Mouse (Mus musculus) layer of hippocampus, adult 9-10 months (tissue): ENCODE data around the gene Tom1l2.

Source experiments
- DNase-seq: peaks from one replicate; pipeline ENCODE4 v3.0.0; 2022; ENCODE audit warnings: low spot score

Tom1l2 gene

DNA sequence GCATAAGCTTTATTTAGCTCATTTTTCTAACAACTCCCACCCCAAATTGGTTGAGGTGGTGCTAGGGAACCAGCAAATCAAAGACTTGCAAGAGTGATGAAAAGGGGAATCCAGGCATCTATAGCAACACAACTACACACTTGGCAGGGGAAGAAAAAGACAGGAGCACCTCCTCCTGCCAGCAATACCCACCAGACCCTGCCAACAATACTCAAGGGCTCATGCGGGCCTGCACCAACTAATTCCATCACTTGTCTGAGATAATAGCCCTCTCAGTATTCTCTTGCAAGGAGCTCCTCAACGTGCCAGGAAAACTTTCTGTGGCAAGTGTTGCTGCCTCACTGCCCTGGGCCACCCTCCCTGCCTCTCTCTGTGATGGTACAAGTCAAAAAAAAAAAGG, 49.2 kb downstream of the Tom1l2 start:
- DNase-seq: no peak

DNA sequence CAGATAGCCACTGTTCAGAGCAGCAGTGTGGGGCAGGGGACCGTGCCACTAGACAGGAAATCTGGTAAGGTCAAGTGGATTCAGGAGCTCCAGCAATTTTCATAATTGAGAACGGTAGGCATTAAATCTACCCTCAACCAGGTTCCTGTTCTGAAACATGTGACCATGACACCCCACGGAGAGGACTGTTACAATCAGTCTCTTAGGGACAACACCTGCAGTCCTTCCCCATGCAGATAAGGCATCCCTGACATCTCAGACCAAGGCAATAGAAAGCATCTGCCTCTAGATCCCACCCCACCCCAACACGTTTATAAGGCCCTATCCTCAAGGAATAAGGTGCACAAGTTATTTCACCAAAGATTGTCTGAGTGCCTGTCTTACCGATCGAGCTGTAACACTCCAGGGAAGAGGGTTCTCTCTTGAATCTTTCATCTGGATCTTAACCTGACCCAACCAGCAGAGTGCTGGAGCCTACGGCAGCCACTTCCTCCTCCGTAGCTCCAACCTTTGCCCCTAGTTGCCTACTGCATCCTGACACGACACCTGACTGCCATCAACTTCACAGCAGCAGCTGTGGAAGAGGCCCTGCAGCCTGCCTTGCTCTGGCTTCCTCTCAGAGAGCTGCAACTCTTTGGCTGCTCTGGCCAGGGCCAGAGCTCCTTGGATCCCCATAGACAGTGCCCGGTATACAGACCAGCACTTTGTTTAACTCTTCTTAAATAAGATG, 50.2 kb downstream of the Tom1l2 start:
- DNase-seq: no peak

DNA sequence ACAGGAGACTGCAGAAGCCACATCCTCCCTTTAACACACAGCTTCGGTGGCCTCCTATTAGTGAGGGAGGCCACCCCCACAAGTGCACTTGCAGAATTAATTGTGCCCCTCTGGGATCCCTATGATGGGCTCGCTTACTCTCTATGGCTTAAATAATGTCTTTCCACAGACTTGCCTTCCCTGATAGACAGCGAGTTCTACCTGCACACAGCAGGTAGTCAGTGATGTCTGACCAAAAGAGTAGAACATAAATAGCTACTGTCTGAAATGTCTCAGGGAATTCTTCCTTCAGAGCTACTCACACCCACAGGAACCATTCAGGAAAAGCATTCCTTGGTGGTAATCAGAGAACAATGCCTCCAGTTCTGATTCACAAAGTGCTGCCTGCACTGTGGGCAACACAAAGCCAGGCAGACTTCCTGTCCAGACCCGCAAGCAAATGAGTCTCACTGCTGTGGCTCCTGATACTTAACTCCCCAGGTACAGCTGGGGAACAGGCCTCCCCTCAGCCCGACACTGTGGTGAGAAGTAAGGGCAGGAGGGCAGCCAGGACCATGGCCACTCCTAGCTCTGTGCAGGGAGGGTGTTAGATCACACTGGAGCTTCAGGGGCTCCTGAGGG, 51.0 kb downstream of the Tom1l2 start:
- no peak for DNase-seq

DNA sequence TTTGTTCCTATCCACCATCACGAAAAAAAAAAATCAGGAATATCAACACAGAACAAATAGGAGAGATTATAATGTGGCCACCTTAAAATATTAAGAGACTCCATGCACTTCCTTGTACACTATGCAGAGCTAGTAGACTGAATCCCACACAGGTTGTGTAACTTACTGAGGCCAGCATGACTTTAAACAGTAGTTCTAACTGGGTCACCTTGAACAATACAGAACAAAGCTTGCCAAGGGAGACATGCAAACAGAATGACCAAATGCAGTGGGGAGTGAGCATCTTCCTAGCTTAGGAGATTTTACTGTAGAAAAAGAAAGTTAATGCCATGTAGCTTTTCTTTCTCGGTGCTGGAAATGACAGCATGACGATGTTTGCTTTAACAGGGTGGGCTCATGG, 52.4 kb downstream of the Tom1l2 start:
- no peak for DNase-seq

DNA sequence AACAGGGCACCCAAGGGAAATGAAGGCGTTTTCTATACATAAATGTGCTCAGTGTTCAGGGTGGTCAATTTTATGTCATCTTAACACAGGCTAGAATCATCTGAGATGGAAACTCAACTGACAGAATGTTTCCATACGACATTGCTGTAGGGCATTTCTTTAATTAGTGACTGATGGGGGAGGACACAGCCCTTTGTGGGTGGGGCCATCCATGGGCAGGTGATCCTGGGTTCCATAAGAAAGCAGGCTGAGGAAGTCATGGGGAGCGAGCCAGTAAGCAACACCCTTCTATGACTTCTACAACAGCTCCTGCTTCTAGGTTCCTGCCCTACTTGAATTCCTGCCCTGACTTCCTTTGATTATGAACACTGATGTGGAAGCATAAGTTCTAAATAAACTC, 54.9 kb downstream of the Tom1l2 start:
- no peak for DNase-seq

DNA sequence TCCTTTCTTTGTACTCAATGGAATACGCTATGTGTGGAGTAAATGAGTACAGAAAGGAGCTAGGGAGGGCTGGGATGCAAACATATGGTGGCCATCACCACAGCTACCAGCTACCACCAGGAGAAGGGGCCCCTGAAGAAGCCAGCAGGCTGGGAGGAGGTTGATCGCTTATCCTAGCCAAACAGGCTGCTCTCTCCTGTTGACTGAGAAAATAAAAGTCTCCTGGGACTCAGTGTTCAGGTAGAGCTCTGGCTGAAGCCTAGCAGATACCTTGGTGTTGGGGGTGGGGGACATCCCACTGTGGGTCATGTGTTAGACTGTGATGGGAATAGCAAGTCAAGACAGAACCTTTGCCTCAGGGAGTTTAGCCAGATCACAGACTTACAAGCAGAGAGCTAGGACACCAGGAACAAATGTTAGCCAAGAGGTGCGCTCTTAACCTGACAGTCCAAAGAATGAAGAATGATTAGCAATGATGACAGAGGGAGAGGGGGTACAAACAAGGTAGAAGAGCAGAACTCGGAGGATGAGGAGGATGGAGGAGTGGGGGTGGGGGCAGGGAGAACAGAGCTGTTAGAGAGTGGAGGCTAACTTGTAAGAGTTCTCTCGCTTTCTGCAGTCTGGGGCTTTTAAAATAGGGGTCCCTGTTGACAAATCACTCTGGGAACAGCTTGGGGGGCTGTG, 57.9 kb downstream of the Tom1l2 start:
- no peak for DNase-seq

DNA sequence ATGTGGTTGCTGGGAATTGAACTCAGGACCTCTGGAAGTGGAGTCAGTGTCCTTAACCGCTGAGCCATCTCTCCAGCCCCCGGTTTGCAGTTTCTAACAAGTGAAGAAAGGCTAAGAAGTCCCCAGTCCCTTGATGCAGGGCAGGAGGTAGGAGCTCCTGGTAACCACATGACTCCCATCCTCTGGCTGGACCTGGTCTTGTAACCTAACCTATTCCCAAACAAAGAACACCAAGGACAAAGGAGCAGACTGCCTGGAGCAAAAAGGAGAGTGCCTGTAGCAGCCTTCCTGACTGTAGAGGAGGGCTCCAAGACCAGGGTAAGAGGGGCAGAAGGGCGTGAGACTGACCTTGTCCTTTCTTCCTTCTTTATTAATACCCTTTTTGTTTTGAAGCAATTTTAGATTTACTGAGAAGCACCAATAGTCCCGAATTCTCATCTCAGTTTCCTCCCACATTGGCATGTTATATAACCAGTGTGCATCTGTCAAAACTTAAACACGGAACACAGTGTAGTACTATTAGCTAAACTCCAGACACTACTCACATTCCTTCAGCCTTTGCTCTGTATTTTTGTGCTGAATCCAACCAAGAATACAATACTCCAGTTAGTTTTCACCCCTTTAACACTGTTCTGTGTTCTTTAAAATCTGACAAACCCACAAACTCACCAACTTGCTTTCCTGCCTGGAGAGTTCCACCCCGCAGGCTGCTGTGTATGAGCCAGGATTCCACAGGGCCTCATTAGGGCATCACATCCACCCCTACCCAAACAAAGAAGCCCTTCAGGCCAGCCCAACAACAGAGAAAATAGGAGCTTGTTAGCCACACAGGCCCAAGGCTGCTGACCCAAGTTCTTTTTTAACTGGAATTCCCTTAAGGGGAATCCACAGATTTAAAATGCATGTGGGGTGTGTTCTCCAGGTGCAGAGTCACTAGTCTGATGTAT, 58.7 kb downstream of the Tom1l2 start:
- no peak for DNase-seq

DNA sequence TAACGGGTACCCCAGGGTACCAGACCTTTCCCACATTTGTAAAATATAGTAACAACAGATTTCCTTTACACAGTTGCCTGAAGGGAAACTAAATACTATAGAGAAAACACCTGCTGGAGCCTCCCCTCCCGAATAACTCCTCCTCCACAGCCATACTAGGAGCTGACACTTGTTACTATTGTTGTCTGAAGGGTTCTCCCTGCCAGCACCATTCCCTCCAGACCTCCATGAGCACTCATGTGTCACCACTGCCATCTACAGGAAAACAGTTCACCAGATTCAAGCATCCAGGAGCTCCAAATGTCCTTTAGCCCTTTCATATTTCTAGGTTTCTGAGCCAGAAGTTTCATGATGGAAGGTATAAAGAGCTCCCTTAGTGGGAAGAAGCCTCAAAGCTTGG, 60.0 kb downstream of the Tom1l2 start:
- DNase-seq: no peak

DNA sequence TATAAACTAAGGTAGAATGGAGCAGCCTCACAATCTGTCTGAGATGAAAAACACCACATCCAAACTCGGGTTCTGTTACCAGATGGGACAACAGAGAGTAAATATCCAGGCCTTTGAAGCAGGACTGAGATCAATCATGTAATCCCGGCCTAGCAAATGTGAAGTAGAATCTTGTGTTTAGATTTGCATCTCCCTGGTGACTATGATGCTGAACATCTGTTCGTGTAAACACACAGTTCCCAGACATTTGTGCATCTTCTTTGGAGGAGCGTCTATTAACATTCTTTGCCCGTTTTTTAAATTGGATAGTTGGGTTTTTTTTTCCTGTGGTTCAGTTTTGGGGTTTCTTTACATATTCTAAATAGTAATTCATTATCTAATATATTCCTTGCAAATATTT, 63.7 kb downstream of the Tom1l2 start:
- DNase-seq: no peak

DNA sequence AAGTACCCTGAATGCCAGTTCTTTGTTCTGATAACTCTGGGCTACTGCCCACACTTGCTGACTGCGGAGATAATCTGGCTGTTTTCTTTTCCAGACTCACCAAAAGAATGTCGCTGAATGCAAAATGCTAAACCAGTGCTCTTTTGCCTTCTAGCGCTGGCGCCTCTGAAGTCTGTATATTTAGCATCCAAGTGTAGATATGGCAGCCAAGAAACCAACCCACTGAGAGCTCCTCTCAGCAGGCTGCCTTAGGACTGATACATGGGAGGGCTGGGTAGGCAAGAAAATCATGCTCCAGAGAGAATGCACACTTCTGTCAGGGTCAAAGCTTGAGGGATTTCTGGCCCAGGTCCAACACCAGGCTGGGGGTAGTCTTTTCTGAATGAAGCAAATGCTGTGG, 66.4 kb downstream of the Tom1l2 start:
- no peak for DNase-seq

DNA sequence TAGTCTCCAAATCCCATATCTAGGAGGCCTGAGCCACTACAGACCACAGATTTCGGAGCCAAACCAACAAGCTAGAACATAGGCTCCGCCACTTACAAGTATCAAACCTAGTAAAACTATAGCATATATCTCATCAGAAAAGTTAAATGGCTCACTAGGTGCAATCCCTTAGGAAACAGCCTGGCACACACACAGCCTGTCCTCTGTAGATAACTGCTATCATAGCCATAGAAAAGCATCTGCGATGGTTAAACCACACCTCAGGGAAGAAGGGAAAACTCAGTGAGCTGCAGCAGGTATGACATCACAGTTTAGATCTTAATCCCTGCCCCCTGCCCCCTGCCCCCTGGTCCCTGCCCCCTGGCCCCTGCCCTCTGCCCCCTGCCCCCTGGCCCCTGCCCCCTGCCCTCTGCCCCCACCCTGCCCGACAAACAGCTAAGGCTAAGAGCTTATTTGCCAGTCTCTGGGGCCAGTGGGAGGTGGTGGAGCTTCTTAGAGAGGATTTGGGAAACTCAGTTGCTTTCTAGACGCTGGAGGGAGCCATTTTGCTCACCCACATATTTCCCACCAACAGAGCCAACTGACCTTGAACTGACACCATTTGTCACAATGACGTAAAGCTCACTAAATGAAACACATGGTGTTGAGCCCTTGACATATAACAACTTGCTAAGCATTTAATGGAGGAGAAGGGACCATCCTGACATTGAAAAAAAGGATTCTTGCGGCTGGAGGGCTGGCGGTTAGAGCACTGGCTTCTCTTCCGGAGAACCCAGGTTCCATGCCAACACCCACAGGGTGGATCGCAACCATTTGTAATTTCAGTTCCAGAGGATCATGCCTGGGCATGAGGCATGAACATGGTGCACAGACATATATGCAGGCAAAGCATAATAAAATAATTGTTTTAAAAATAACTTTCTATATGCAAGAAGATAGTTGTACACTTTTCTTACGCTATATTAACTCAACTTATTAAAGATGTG, 72.0 kb downstream of the Tom1l2 start:
- no peak for DNase-seq

DNA sequence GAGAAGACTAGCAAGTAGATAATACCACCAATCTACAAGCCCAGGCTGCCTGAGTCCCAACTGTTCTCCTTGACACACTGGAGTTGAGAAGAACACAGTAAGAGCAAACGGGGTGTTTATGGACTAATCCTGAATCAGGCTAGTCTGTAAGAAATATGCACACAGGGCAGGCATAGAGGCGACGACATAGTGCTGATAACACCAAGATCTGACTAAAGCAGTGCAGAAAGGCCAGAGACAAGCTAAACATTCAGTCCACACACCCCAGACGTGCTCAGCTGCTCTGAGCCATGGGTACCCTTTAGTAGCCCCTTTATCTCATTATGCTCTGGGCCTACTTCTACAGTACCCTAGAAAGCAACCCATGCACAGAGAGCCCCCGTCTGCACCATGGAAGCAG, 73.2 kb downstream of the Tom1l2 start:
- DNase-seq: no peak

DNA sequence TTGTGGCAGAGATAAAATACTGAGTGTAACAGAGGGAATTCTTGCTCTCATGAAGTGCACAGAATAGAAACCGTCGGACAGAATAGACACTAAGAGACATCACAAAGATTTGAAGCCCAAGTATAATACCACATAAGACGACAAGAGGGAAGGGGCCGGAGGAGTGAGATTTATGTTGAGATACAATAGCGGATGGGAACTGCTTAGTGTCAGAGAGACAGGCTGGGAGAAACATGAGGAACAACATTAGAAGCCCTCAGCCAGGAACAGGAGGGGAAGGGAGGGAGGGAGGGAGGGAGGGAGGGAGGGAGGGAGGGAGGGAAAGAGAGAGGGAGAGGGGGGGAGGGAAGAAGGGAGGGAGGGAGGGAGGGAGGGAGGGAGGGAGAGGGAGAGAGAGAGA, 74.9 kb downstream of the Tom1l2 start:
- DNase-seq: no peak

DNA sequence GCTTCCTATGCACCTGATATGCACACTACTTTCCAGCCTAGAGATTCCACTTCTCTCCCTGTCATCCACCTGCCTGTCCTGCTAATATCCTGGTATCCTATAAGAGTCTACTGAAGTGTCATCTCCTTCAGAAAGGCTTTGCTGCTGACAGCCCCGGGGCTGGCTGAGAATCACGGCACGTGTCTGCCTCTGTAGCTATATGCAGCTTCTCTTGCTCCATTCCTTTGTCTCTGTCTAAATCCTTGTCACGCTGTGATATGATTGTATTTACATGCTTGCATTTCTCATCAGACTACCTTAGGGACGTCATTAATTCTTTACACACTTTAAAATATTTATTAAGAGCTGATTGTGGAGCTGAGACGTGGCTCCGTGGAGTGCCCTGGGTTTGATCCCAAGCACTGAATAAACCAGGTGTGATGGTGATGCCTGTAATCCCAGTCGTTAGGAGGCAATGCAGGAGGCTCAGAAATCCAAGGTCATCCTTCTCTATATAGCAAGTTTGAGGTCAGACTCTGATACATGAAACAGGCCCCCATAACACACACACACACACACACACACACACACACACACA, 75.5 kb downstream of the Tom1l2 start:
- DNase-seq: no peak

DNA sequence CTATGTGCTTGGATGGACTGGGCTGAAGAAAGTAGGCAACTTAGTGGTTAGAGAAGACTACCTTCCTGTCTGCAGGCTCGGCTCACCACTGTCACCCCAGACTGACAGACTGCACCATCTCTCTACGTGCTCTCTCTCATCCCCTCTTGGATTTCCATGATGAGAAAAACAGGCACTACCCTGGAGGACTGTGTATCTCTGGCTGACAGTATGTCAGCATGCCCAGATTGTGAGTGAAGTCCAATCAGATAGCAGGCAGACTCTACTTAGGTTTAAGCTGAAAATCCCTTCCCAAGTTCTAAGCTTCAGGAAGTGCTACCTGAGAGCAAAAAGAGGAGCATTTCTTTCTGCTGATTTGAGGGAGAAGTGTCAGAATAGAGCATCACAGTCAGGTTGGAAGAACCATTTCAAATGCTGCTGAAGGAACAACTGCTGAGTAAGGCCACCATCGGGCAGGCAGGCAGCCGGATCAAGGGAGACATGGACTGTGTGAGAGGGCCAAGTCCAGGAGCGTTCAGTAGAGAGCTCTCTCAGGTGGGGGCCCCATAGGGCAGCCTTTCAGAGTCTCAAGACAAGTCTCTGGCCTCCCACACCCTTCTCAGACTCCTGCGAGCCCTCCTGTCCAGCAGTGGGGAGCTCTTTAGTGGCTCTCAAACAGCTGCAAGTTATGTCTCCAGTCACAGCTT, 76.2 kb downstream of the Tom1l2 start:
- DNase-seq: no peak

DNA sequence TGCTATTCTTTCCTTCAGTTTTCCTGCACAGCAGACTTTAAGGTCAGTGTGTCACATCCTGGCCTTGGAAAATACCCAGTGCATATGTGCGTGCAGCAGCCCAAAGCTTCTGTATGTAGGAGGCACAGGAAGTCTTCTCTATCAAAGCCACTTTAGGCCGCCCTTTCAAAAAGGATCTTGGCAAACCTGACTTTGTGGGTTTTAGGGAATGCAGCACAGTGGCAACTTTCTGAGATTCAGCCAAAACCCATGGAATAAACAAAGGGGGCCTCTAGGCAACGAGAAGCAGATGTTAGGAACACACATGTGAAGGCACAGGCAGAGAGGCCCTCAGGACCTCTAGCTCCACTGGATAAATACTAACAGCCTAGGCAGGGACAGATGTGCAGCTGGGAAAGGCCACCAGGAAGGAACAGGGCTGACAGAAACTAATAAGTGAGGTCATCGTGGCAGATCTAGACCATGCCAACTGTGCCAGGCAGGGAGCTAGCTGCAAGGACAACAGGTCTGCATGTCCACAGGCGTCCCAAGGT, 79.4 kb downstream of the Tom1l2 start:
- no peak for DNase-seq

DNA sequence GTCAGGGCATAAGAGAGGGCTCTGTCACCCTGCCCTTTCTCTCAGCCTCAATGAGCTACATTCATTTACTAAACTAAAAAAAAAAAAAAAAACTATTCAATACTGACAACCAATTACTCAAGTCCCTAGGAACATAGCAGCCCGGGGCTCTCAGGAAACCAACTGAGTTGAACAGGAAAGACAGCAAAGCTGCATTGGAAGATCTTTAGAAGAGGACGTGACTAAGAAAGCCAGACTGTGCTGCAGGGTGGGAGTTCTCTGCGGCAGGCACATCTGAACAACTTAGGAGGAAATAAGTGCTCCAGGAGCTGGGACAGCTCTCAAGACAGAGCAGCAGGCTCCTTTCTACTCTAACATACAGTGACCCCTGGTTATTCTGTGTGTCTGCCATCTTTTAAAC, 84.1 kb downstream of the Tom1l2 start:
- no peak for DNase-seq

DNA sequence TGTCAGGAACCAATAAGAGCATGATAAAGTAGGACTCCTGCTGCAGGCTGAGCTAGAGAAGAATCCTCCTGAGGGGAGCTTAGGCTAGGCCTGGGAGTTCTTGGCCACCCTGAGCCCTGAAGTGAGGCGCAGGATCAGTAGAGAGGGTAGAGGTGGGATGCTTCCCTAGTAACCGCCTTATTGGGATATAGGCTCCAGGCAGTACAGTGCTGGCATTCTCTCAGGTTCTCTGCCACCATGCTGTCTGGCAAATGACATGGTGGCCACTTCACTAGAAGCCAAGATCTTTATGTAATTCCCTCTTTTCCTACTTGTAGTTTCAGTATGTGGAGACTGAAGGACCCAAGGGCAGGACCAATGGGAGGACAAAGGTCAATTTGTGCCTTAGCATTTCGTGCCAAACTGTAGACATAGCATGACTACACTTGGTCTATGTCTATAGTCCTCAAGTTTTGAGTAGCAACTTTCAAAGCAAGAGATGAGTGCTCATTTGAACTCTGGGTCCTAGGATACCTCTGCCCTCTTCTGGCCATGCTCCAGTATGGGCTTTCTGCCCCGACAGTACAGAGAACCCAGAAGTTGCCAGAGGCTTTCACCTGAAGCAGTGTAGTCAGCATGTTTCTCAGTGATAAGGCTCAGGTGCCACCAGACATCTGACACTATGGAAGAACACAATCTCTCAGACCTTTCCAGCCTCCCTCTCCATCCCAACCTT, 87.3 kb downstream of the Tom1l2 start:
- no peak for DNase-seq

DNA sequence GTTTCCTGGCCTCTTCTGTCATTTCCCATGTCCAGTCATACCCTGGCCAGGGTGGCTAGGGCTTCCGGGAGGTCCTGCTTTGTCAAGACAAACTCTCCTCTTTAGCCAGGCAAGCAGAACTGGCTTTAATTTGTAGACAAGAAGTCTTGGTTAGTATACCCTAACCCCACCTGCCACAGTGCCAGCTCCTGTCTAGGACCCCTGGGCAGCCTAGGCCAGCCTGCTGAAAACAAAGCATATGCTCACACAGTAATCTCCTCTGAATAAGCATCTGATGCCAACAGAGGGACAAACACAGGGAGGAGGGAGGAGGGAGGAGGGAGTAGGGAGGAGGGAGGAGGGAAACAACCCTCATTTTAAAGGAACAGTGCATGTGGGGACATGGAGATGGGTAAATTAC, 88.1 kb downstream of the Tom1l2 start:
- DNase-seq: no peak
